Mouse (Mus musculus): ENCODE data around the gene Cfl2. TPM values are rescaled to one million over a fixed set of nuclear protein-coding genes. Genes with fewer than 3 reads are reported as not detected.

Cfl2 gene
- total RNA-seq (2023; ENCODE audit: inconsistent age), result 37.4 to 47.9 TPM (median 41.3 TPM) in 4 replicates

GRCm38 (mm10) chr12:54862606-54863535, at the start of gene Cfl2:
Cfl2 (minus strand) TSS chr12:54862877.

Other genes starting within 250 kb of the Cfl2 start
- gene Sptssa, start 206.3 kb downstream of the Cfl2 start, total RNA-seq (2023; ENCODE audit: inconsistent age), result 28.2 to 36.8 TPM (median 31.4 TPM) in 4 replicates
- gene Eapp, start 167.0 kb downstream of the Cfl2 start, total RNA-seq (2023; ENCODE audit: inconsistent age), result 37.6 to 46.9 TPM (median 40.1 TPM) in 4 replicates
- 55.3 to 66.9 TPM (median 62.1 TPM) in 4 replicates for gene Snx6, start 67.2 kb downstream of the Cfl2 start, total RNA-seq (2023; ENCODE audit: inconsistent age)
- not detected in 4 replicates for gene Gm20403, start 123.7 kb upstream of the Cfl2 start, total RNA-seq (2023; ENCODE audit: inconsistent age)
- gene Baz1a, start 151.5 kb upstream of the Cfl2 start, total RNA-seq (2023; ENCODE audit: inconsistent age), result 252 to 283 TPM (median 268 TPM) in 4 replicates
- gene 2700097O09Rik, start 217.2 kb upstream of the Cfl2 start, total RNA-seq (2023; ENCODE audit: inconsistent age), result 7.3 to 9.7 TPM (median 7.8 TPM) in 4 replicates
- gene Srp54a, start 217.4 kb upstream of the Cfl2 start, total RNA-seq (2023; ENCODE audit: inconsistent age), result 67.9 to 78.7 TPM (median 77.6 TPM) in 4 replicates